Mouse (Mus musculus): ENCODE results near the gene Homer1. TPM values are rescaled to one million over a fixed set of nuclear protein-coding genes. Genes with fewer than 3 reads are reported as not detected.
A peak's percentile ranks its signal among the peaks of the same experiment; 100 is the strongest.

Homer1 gene
- total and polyA plus RNA-seq, 2 experiments from 2014 or later: 14.8 to 71.9 TPM

DNA sequence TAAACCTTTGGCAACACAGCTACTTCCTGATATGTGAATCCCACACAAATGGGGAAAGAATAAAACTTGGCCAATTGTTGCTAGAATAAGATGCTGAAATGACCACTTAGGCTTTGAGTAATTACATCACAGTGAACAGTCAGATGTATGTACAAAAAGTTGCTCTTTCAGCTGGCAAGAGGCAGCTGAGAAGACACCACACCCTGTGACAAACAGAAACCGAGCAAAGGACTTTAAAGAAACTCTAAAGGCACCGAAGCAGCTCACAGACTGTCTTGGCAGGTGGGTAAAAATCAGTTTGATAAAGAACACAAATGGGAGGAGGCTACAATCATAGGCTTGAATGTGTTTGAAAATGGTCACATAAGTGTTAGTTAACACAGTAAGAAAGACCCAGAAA, 1.6 kb downstream of the Homer1 start:
- Histone ChIP-seq H3K4me1 (ENCODE audit: control insufficient read depth, insufficient read depth) (0 out of 2 replicates have a peak, but pooled peaks cover 3% of the 10 kb centered on the region), H3K4me2 (ENCODE audit: low read depth, low read length) (no peak overlapping the region), H3K9me3 (replicated peaks; ENCODE audit: control insufficient read depth, low read length) (no peaks in the 10 kb centered on the region), H3K9ac (replicated peaks; ENCODE audit: low read depth, low read length) (no peak overlapping the region), H3K27ac (ENCODE audit: low read depth) (no peak overlapping the region), H3K4me3 (ENCODE audit: low read depth, low read length) (no peak overlapping the region), H3K27me3 (ENCODE audit: control insufficient read depth, insufficient read depth, low read length) (no peaks in the 10 kb centered on the region), H3K36me3 (replicated peaks; ENCODE audit: control insufficient read depth, insufficient read depth, low read length) (no peaks in the 10 kb centered on the region)
- DNase-seq (ENCODE audit: low spot score) (peak; percentile 4), ATAC-seq (ENCODE audit: insufficient read depth, low read depth) (no peak)
- TF ChIP-seq EP300 (IDR thresholded peaks at IDR 0.05; ENCODE audit: low read depth): no peak
- no peak for TF ChIP-seq CTCF (IDR thresholded peaks at IDR 0.05; ENCODE audit: low read depth)
- WGBS: 71% methylated on average over 2 of the region's 2 CpGs

DNA sequence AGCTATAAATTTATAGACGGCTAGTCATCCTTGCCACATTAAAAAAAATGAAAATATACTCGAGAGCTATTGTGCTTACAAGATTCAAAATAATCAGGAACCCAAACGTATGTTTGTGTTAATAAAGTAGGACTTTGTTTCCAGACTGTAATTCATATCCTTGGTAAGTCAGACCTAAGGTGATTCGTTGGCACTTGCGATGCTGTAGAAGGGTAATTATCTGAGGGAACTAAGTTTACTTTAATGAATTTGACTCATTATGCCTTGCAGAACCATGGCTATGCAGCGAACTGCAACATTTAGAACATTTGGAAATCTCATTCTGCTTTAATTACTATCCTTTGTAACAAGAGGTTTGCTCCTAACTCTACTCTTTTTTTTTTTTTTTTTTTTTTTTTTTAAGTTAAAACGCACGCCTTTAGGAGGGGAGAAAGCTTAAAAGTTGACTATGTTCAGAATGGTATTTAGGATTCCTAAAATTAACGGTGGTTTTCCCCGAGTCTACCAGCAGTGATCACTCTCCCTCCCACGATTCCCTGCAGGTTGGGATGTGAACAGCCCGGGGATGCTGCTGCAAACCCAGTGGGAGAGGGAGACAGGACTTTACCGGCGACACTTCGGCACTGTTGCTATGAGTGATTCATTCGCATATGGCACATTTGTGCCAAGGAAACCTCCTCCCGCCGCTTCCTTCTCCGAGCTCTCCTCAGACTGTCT, 3.6 kb downstream of the Homer1 start:
- no peaks in the 10 kb centered on the region for H3K36me3 ChIP-seq (replicated peaks; ENCODE audit: control insufficient read depth, insufficient read depth, low read length)
- TF ChIP-seq CTCF (IDR thresholded peaks at IDR 0.05; ENCODE audit: low read depth): peak; percentile 14; the same call in 1 of the 2 replicates
- no peak for TF ChIP-seq EP300 (IDR thresholded peaks at IDR 0.05; ENCODE audit: low read depth)
- 0 out of 2 replicates have a peak, but pooled peaks cover 3% of the 10 kb centered on the region for H3K4me1 ChIP-seq (ENCODE audit: control insufficient read depth, insufficient read depth)
- H3K27ac ChIP-seq (ENCODE audit: low read depth): peak overlapping the region; percentile 96
- ATAC-seq (ENCODE audit: insufficient read depth, low read depth) (peak; percentile 43), DNase-seq (ENCODE audit: low spot score) (no peak)
- peak overlapping the region; percentile 88 for H3K9ac ChIP-seq (replicated peaks; ENCODE audit: low read depth, low read length)
- peak overlapping the region; percentile 72 for H3K4me2 ChIP-seq (ENCODE audit: low read depth, low read length)
- H3K9me3 ChIP-seq (replicated peaks; ENCODE audit: control insufficient read depth, low read length): no peaks in the 10 kb centered on the region
- H3K4me3 ChIP-seq (ENCODE audit: low read depth, low read length): peak overlapping the region; percentile 81
- H3K27me3 ChIP-seq (ENCODE audit: control insufficient read depth, insufficient read depth, low read length): no peaks in the 10 kb centered on the region
- 12% methylated on average over 19 of the region's 19 CpGs for WGBS

DNA sequence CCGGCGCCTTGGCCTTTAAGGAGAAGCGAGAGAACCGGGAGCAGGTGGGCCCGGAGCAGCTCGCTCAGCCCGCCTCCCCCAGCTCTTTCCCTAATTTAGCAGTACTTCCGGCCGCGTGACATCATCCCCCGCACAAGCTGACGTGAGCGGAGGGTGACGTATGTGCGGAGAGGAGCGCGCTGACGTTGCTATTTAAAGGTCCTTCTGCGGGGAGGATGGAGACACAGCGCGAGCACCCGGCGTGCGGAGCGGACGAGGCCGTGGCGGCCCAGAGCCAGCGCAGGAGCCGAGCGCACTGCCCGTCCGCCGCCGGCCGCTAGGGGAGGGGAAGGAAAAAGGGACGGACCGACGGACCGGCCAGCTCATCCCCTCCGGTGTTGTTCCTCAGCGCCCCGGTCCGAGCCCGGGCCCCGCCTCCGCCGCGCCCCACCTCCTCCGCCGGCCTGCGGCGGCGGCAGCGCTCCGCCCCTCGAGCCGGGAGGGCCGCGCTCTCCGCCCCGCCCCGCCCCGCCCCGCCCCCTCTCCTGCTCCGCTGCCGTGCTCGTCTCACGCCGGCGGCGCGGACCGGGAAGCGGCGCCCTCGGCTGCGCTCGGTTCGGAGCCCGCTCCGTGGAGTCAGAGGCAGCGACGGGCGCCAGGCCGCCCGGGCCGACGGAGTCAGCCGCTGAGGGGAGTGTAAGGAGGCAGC, 4.3 kb downstream of the Homer1 start:
- TF ChIP-seq EP300 (IDR thresholded peaks at IDR 0.05; ENCODE audit: low read depth) (peak; percentile 87; the same call in 1 of the 2 replicates), CTCF (IDR thresholded peaks at IDR 0.05; ENCODE audit: low read depth) (peak; percentile 32)

DNA sequence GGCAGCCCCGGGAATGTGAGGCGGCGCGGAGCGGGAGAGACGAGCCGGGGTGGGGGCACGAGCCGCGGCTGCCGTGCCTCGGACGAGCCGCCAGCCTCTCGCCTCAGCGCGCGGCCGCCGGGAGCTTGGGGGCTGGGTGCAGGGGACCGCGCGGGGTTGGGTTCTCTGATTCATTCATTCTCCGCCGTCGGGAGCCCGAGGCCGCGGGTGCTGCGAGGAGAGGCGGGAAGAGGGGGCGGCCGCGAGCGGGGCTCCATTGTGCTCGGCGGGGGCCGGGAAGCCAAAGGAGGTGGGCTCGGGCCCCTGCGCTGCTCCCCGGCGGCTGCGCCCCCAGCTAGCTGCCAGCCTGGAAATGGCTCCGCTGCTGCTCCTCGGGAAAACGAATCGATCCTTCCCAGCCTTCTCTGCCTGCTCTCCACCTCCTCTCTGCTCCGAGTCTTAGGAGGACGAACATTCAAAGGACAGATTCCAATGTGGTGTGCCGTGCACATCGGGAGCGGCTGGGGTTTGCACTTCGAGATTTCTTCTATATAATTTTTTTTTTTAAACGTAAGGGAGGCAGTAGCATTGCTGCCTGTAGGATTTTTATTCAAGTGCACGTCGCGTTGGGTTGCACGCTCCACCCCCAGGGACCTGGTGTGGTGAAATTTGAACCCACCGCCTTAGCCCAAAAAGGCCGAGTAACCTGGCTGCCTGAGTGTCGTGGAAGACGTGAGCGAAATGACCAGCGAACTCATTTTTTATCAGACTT, 5.0 kb downstream of the Homer1 start:
- ATAC-seq (ENCODE audit: insufficient read depth, low read depth): peak; percentile 34

More for the DNA sequence above, 4.3 kb downstream of the Homer1 start:
- peak; percentile 91 for ATAC-seq (ENCODE audit: insufficient read depth, low read depth)
- peak overlapping the region; percentile 88 for H3K9ac ChIP-seq (replicated peaks; ENCODE audit: low read depth, low read length)
- H3K27ac ChIP-seq (ENCODE audit: low read depth): peak overlapping the region; percentile 96
- under 1% methylated on average over 54 of the region's 90 CpGs for WGBS
- no peaks in the 10 kb centered on the region for H3K36me3 ChIP-seq (replicated peaks; ENCODE audit: control insufficient read depth, insufficient read depth, low read length)
- no peaks in the 10 kb centered on the region for H3K27me3 ChIP-seq (ENCODE audit: control insufficient read depth, insufficient read depth, low read length)
- 0 out of 2 replicates have a peak, but pooled peaks cover 3% of the 10 kb centered on the region for H3K4me1 ChIP-seq (ENCODE audit: control insufficient read depth, insufficient read depth)
- H3K4me3 ChIP-seq (ENCODE audit: low read depth, low read length): peak overlapping the region; percentile 81
- peak overlapping the region; percentile 72 for H3K4me2 ChIP-seq (ENCODE audit: low read depth, low read length)
- DNase-seq (ENCODE audit: low spot score): peak; percentile 95
- no peaks in the 10 kb centered on the region for H3K9me3 ChIP-seq (replicated peaks; ENCODE audit: control insufficient read depth, low read length)

DNA sequence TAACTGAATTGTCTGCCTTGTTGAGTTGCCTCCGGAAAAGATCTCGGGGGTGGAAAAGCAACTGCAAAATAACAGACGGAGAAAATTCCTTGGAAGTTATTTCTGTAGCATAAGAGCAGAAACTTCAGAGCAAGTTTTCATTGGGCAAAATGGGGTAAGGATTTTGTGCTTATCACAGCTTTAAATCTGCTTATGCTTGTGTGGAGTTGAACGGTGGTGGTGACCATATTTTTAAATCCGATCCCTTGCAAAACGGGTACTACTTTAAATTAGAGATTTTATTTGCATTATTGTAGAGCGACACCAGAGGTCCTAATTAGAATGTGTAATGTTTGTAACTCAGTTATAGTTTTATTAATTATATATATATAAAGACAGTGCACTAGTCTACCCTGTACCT, 5.7 kb downstream of the Homer1 start:
- H3K27ac ChIP-seq (ENCODE audit: low read depth): peak overlapping the region; percentile 96
- H3K36me3 ChIP-seq (replicated peaks; ENCODE audit: control insufficient read depth, insufficient read depth, low read length): no peaks in the 10 kb centered on the region
- no peak for ATAC-seq (ENCODE audit: insufficient read depth, low read depth)
- 0 out of 2 replicates have a peak, but pooled peaks cover 3% of the 10 kb centered on the region for H3K4me1 ChIP-seq (ENCODE audit: control insufficient read depth, insufficient read depth)
- peak; percentile 58 for DNase-seq (ENCODE audit: low spot score)
- H3K9ac ChIP-seq (replicated peaks; ENCODE audit: low read depth, low read length): peak overlapping the region; percentile 88
- TF ChIP-seq CTCF (IDR thresholded peaks at IDR 0.05; ENCODE audit: low read depth) (no peak), EP300 (IDR thresholded peaks at IDR 0.05; ENCODE audit: low read depth) (no peak)
- peak overlapping the region; percentile 72 for H3K4me2 ChIP-seq (ENCODE audit: low read depth, low read length)
- no peaks in the 10 kb centered on the region for H3K9me3 ChIP-seq (replicated peaks; ENCODE audit: control insufficient read depth, low read length)
- no peaks in the 10 kb centered on the region for H3K27me3 ChIP-seq (ENCODE audit: control insufficient read depth, insufficient read depth, low read length)
- 3% methylated on average over 7 of the region's 7 CpGs for WGBS
- peak overlapping the region; percentile 81 for H3K4me3 ChIP-seq (ENCODE audit: low read depth, low read length)

More for the DNA sequence above, 5.0 kb downstream of the Homer1 start:
- WGBS: under 1% methylated on average over 32 of the region's 64 CpGs
- Histone ChIP-seq H3K9ac (replicated peaks; ENCODE audit: low read depth, low read length) (peak overlapping the region; percentile 88), H3K27me3 (ENCODE audit: control insufficient read depth, insufficient read depth, low read length) (no peaks in the 10 kb centered on the region), H3K4me2 (ENCODE audit: low read depth, low read length) (peak overlapping the region; percentile 72), H3K27ac (ENCODE audit: low read depth) (peak overlapping the region; percentile 96), H3K4me3 (ENCODE audit: low read depth, low read length) (peak overlapping the region; percentile 81), H3K4me1 (ENCODE audit: control insufficient read depth, insufficient read depth) (0 out of 2 replicates have a peak, but pooled peaks cover 3% of the 10 kb centered on the region), H3K9me3 (replicated peaks; ENCODE audit: control insufficient read depth, low read length) (no peaks in the 10 kb centered on the region), H3K36me3 (replicated peaks; ENCODE audit: control insufficient read depth, insufficient read depth, low read length) (no peaks in the 10 kb centered on the region)
- DNase-seq (ENCODE audit: low spot score): peak; percentile 55
- no peak for TF ChIP-seq EP300 (IDR thresholded peaks at IDR 0.05; ENCODE audit: low read depth)
- TF ChIP-seq CTCF (IDR thresholded peaks at IDR 0.05; ENCODE audit: low read depth): no peak

All from heart, postnatal 0 days (tissue).